Mouse (Mus musculus) natural killer cell, adult 2 months (primary cell): ENCODE data around the gene Gdpgp1.
A peak's percentile ranks its signal among the peaks of the same experiment; 100 is the strongest.

ENCODE experiments used
- DNase-seq, 2 experiments: peaks; one replicate each; pipeline ENCODE4 v3.0.0; 2022; ENCODE audit warnings: low spot score in 2 of 2

Gdpgp1 gene

DNA sequence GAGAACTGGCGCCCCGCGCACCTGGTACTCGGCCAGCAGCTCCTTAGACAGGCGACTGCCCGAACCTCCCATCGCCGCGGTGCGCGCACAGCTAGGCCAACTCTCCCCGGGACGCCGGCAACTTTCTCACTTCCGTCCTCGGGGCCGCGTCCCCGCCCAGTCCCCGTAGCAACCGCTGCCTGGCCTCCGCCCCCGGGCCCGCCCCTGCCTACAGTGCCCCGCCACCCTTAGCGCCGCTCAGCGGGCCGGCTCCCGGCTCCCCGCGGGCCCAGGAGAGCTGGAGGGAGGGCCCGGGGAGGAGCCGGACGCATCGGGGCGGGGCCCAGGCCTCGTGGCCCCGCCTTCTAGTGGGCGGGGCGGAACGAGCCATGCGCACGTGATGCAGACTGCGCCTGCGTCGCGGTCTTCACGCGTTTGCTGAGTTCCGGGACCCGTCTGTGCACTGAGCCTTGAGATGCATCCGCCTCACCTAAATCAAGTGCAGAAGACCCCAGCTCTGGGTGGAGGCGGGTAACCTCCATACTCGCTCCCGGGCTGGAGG, at the start of gene Gdpgp1, which contains the start of gene Cib1:
Gene Gdpgp1, plus strand, starts transcription at position 377 of the 541 bp plus-strand sequence.
Gene Cib1, minus strand, starts transcription at position 325 of the 541 bp plus-strand sequence.
- DNase-seq = peak; percentile 95 to 97

DNA sequence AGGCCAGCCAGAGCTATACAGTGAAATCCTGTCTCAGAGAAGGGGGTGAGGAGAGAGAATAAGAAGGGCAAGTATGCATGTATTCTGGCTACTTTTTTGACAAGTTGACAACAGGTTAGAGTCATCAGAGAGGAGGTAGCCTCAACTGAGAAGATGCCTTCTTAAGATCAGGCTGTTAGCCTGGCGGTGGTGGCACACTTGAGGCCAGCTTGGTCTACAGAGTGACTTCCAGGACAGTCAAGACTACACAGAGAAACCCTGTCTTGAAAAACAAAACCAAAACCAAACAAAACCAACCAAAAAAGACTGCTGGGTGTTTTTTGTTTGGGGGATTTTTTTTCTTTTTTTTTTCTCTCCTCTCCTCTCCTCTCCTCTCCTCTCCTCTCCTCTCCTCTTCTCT, 49.2 kb upstream of the Gdpgp1 start:
- no peak for DNase-seq

DNA sequence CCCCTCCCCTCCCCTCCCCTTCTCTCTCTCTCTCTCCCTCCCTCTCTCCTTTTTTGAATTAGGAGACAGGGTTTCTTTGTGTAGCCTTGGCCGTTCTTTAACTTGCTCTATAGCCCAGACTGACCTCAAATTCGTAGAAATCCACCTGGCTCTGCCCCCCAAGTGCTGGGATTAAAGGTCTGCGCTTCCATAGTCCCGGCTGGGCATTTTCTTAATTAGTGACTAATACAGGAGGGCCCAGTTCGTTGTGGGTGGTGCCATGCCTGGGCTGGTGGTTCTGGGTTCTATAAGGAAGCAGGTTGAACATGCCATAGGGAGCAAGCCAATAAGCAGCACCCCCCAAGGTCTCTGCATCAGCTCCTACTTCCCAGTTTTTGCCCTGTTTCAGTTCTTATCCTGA, 48.7 kb upstream of the Gdpgp1 start:
- DNase-seq = no peak

DNA sequence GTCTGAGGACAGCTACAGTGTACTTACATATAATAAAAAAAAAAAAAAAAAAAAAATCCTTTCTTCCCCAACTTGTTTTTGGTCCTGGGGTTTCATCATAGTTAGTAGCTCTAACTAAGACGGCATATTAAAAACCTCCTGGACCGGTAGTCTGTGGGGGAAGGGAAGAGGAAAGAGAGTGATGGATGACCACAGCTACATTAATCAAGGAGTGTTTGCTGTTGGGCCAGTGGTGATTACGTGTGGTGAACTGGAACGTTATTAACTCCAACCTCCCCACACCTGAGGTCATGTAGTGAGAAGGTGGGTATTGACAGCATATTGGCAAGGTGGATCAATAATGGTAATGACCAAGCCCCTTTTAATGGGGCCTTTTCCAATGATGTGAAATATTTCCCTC, 48.1 kb upstream of the Gdpgp1 start:
- no peak for DNase-seq

DNA sequence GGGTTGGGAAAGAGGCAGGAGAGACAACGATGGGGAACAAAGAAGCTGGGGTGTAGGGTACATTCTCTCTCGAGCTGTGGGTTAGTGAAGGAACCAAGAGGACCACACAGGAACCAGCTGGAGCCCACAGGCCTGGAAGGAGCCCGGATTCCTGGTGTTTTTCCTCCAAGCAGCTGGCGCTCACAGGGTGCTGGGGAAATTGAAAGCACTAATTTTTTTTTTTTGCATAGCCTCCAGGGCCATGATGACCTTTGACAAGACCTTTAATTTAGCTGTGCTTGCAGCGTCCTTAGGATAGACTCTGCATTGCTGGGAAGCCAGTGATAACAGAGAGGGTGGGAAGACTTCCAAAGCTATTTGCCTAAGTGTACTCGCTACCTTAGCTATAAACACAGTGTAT, 47.7 kb upstream of the Gdpgp1 start:
- DNase-seq = no peak

DNA sequence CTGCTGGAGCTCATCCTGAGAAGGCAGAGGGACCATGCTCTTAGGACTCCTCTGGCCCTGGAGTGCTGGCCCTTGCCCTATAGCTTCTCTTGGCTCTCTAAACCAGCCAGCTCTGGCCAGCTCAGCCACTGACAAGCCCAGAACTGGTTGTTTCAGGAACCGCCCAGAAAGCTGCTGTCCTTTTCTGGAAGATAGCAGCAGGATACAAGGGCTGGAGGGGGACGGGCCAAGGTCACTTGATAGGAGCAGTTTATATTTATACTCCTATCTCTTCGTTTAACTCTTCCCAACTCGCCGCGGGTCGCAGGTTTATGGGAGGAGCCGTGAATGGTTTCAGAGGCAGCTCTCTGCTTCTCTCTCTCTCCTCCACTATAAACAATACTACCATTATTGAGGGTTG, 46.6 kb upstream of the Gdpgp1 start:
- no peak for DNase-seq

DNA sequence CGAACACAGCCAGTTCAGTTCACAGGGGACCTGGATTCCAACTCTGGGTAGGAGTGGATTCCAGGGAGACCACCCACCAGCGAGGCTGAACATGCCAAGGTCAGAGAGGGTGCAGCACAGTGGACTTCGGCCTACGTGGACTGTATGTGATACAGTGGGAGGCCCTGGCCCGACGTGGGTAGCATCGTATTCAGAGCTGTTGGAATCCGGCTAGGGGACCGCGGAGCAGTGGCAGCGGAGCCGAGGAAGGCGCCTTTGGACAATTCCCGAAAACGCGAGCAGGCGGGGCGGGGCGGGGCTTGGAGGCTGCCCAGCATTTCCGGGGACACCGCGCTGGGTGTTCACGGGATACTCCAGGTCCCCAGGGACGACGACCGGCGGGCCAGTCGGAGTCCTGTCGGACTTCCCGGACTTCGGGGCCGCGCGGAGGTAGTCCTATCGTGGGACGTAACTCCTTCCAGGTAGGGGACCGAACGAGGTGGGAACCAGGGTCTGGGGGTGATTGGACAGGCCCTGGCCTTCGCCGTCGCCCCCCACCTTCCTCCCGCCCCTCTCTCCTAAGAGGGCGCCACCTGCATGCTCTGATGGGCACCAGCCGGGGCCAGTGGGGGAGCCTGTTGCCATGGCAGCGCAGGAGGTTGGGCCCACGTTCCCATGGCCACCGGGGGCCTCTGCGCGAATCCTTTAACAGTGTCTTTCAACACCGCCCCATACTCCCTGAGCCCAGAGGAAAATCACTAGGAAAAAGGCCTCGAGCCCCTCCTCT, 46.0 kb upstream of the Gdpgp1 start, which contains the start of gene Sema4b:
Gene Sema4b, plus strand, starts transcription at position 311 of the 766 bp plus-strand sequence.
- peak; percentile 35 to 71 for DNase-seq

DNA sequence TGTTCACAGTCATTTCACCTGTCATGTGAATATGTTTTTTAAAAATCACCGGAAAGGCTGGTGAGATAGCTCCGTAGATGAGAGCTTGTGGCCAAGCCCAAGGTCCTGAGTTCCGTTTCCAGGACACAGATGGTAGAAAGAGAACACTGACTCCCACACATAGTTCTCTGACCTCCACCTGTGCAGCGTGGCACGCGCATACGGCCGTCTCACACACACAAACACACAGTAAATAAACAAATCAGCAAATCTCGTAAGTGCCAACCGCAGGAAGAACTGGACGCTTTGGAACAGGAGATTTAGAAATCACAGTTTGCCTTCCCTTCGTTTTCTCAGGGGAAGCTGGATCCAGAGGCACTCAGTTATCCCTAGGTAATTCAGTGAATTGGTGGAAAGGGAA, 45.2 kb upstream of the Gdpgp1 start:
- no peak for DNase-seq

DNA sequence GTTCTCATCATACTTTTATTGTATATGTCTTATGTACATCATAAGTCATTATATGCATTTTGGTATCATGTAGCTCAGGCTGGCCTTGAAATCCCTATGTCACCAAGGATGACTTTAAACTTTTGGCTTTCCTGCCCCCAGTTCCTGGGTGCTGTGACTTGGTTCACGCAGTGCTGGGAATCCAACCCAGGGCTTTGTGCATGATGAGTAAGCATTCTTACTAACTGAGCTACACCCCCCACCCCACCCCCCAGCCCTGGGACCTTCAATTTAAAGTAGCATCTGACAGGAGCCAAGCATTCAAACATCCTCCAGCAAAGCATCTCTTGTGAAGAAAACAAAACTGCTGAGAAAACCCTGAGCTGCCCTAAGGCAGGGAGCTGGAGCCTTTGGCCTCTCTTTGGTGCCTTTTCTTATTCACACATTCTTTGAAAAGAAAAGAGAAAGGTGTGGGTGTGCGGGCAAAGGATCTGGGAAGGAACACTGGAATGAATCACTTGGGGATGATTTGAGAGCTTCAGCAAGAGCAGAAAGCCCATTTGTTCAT, 44.0 kb upstream of the Gdpgp1 start:
- DNase-seq = no peak

DNA sequence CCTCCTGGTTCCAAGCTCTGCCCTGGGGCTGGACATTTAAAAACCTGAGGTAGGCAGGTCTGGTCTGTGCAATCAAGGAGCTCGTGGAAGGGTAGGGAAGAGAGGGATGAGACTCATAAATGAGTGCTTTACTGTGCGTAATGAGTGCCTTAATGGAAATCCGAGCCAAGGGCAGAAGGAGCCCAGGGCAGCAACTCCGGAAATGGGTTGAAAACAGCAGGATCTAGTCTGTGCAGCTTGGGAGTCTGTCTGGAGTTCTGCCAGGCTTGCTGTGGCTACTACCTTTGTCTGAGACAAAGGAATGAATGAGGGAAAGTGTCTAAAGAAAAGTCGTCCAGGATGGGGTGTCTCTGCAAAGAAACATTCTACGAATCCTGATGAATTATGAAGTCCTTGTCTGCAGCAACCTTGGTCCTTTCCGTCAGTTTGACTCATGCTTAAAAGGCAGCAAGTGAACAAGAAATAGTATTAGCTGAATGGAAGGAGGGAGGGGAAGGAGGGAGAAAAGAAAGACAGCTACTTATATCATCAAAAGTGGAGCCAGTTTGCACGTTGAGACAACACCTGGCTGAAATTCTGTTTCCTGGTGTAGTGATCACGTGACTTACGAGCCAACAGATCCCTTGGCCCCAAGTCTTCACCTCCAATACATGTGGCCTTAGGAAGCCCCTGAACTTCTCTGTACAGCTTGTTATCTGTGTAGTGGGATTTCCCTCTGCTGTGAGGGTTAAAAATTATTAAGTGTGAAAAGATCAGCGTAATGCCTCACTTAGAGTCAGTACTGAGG, 43.3 kb upstream of the Gdpgp1 start:
- no peak for DNase-seq

DNA sequence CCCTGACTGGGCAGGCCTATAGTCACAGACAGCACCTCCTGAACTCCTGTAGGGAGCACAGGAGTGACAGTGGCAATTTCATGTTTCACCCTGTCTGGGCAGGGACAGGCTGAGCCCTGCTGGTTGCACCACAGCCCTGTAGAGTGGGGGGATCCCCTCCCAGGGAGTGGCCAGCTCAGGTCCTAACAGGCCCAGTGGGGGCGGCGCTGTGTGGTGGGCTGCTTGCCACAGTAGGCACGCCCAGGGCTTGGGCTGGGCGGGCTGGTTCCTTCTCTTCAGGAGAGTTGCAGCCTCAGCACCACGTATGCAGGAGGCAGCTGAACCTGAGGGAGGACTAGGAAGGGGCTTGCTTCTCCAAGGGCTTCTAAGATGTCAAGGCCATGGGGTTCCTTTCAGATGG, 41.2 kb upstream of the Gdpgp1 start:
- peak in 1 of 2 experiments; percentile 50 for DNase-seq

DNA sequence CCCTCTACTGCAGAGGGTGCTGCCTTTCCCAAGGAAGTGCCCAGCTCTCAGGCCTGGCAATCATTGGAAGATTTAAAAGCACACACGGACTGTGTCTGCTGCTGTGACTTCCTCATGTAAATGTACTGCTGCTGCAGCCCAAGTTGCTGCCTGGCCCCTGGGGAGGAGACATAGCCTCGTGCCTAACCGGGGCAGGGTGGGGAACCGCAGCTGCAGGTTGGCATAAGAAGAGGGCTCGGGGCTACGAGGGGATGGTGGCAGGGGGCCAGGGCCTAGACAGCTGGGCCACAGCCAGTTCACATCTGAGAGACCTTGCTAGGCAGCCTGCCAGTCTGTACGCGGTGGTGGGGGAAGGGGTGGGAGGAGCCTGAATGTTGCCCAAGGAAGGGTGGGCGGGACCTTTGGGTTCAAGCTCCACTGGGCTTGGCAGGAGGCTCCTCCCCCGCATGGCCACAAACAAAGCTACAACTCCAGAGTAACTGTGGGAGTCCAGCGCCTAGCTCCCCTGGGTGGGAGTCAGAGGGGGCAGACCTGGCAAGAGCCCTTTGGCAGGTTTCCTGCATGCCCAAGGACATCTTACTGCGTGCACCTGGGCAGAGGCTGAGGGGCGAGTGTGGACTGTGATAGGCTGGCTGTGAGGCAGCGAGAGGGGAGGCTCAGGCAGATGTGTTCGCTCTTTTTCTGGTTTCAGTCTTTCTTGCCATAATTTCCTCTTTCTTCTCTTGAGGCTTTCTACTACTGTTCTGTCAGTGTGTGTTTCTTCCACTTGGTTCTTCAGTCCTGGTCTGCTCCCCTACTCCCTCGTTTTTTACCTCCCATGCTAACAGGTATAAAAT, 40.2 kb upstream of the Gdpgp1 start:
- peak in 1 of 2 experiments; percentile 79 for DNase-seq

DNA sequence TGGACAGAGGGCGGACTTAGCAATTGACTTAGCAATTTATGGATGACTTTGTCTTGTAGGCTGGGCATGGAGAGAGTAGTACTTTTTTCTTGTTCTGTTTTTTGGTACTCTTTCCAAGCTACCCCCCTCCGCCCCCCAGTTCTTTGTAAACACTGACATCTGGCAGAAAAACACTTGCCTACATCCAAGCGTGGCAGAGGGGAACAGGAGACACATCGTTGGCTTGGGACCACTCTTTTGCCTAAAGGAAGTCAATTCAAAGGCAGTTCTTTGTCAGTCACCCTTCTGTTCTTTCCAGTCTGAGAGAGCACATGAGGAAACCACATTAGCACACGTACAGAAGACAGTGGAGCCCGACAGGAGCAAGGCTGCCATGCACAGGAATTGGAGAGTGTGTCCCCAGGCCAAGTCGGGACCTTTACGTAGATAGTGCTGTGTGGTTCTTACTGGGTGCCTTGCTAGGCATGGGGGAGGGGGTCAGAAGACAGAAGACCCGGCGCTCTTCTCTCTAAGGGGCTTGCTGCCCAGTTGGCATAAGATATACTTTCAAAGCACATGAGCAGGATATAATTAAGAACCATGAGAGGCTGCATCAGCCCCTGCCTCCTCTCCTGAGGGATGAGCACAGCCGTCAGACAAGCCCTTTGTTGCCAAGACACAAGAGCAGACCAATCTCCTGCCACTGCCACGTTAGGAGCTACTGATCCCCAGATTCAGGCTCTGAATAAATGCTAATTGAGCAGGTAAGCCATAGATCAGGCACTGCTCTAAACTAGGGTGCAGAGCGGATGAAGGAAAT, 38.5 kb upstream of the Gdpgp1 start:
- DNase-seq = no peak

DNA sequence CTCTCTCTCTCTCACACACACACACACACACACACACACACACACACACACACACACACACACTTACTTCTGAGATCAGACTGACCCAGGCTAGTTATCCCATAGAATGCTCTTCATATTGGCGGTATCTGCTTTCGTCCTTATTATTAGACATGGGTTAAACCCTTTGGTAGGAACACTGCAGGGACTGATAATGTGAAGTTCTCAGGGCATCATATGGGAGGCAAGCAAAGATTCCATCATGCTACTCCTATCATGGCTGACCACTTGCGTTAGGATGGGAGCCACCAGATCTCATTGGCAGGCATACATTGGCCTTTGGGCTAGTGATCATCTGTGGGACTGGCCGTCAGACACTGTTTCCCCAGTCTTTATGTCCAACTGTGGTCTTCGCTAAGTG, 37.5 kb upstream of the Gdpgp1 start:
- no peak for DNase-seq

DNA sequence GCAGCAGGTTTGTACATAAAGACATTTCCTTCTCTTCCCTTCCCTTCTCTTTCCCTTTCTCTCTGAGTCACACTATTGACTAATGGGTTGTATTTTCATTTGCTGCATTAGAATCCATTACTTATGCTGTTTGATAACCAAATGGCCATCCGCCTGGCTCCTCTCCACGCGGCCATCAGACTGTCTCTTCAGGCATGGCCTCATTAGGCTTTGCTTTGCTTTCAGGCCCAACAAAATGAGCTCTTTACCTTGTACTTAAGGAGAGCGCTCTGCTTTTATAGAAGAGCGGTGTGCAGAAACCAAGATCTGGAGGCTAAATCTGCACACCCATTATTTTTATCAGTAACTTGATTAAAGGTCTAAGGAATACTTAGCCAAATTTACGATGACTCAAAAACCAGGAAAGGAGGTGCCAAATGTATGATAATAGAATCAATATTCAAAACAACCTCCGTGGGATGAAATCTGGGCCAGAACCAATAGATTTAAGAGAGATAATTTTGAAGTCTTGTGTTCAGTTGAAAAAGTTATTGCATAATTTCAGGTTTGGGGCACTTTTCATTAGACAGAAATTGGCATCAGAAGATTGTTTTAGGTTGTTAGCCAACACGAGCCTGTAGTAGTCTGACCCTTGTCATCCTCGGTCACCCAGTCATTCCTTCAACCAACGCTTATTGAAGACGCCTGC, 36.9 kb upstream of the Gdpgp1 start:
- no peak for DNase-seq

DNA sequence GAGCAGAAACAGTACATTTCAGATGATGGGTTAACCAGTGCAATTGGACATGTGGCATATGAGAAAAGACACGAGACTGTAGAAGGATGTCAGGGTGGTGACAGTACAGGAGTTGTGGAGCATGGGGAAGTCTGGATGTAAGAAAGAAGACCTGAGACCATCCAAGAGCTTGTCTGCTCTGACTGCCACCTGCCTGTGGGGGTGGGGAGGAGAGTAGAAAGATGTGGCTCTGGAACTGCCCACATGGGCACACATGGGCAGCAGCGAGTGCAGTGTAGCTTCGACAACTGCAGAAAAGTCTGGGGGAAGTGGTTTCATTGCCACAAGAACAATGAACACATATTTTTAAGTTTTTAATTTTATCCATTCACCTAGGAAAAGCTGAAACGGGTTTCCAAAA, 35.3 kb upstream of the Gdpgp1 start:
- peak in 1 of 2 experiments; percentile 69 for DNase-seq

DNA sequence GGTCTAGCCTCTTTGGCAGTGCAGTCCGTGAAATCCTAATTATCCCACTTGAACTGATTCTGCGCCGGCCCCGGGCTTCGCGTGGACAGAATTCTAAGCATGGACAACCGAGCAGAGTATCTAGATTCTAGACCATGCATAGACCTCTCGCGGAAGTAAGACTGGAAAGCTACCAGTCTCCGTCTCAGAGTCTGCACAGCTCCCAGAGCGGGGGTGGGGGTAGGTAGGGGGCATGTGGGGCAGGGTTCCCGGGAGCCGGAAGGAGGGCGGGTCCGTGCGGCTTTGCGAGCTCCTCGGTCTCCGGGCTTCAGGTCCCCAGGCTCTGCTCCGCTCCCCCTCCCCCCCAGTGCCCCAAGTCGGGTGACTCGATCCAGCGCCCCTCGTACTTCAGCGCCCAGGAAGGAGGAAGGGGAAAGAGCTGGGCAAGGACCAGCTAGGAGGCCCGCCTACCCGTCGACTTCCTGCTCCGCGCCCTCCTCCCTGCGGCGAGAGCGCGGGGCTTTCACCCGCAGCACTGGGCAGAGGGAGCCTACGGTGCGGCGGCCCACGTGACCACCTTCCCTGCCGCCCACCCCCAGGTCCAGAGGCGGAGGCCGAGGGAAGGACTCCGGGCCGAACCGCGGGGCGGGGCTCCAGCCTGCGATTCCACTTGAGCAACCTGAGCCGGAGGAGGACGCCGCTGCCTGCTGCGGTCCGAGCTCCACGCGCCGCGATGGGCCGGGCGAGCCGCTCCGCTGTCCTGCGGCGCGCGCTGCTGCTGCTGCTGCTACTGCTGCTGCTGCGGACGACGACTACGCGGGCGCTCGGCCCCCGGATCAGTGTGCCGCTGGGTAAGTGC, 34.5 kb upstream of the Gdpgp1 start:
- DNase-seq = peak; percentile 36 to 65

DNA sequence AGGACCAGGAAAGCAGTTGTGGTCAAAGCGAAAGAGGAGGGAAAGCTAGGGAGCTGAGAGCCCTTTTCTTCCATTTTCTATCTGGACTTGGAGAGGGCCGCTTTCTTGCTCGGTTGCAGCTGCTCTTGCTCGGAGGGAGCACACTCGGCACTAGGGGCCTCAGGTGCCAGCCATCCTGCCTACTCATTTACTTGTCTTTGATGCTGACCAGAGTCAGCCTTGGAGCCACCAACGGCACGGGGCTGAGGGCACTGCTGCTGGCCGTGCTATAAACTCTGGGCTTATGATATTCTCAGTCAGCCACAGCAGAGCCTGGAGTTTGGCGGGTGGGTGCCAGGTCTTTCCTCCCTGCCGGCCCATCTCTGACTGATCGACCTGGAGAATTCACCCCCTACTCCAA, 33.8 kb upstream of the Gdpgp1 start:
- no peak for DNase-seq

DNA sequence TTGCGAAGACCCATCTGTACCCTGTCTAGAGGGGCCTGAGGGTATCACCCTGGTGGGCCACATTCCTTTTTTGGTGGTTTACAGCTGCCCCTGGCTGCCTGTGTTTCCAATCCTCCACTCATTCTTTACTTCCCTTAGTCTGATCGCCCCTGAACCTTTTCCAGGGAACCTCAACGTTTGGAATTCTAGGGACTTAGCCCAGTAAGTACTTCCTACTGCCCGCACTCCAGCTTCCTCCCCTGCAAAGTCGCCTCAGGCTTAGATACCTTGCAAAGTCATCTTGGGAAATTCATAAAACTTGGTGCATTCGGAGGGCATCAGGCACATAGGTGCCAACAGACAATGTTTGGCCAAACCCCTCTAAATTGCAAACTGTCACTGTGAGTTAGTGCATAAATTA, 33.4 kb upstream of the Gdpgp1 start:
- no peak for DNase-seq
